Mouse (Mus musculus) cerebellum, postnatal 36 days (tissue): ENCODE data around the gene Dapk1.

ENCODE experiments used
- DNase-seq, 2 experiments: peaks; one replicate each; pipeline ENCODE4 v3.0.0; 2021 to 2022; ENCODE audit warnings: mixed read lengths in 2 of 2

The Dapk1 gene

DNA sequence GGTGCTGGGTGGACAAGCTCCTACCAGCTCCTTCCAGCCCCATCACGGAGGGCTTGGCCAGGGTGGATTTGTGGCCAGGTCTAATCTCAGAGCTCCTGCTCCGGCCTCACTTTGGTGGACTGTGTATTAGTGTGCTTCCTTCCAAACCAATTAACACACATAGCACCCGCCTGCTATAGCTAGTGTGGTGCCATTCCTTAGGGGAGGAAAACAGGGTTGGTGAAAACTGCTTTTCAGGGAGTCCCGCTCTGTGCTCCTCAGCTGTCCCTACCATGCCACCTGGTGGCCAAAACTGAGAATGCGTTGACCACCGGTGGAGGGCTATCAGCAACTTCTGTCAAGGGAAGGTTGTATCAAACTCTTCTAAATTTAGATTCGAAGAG lies 142.3 kb downstream of the Dapk1 start:
- DNase-seq = peak; percentile 77 to 79

GRCm38 (mm10) chr13:60744736-60745135 lies 143.0 kb downstream of the Dapk1 start:
- DNase-seq = no peak

DNA sequence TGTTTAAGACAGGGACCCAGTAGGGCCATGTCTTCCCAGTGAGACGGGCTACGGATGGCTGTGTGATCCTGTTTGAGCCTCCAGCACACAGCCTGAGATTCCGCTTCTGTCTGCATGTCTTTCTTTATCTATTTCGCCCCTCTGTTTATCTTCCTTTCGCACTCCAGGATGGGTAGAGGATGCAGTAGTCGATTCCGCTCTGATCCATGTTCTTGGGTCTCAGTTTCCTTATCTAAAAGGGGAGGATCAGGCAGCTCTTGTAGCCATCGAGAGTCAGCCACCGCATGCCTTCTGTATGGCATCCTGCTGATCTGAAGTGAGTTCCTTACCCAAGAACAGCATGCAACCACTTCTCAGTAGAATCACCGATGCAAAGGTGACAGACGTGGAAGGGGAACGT lies 143.6 kb downstream of the Dapk1 start:
- no peak for DNase-seq

GRCm38 (mm10) chr13:60746271-60746670 lies 144.5 kb downstream of the Dapk1 start:
- peak in 1 of 2 experiments; percentile 17 for DNase-seq

DNA sequence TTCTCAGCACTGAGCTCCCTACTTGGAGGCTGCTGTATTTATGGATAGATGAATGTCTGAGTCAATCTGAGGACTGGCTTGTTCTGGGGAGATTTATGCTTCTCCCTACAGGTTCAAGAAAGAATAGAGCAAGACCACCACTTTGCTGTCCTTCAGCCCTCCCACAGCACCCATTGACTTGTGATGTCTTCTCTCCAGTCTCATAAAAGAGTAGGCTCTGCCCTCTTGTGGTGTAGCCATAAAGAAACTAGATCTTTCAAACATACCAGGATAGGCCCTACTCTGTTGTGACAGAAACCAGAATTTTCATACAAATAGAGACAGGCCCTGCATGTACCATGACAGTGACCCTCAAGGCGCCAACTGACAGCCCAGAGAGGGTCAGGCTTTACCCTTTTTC lies 145.5 kb downstream of the Dapk1 start:
- DNase-seq = no peak

- no peak for DNase-seq
Measured at GRCm38 (mm10) chr13:60748556-60748955, 146.8 kb downstream of the Dapk1 start.

DNA sequence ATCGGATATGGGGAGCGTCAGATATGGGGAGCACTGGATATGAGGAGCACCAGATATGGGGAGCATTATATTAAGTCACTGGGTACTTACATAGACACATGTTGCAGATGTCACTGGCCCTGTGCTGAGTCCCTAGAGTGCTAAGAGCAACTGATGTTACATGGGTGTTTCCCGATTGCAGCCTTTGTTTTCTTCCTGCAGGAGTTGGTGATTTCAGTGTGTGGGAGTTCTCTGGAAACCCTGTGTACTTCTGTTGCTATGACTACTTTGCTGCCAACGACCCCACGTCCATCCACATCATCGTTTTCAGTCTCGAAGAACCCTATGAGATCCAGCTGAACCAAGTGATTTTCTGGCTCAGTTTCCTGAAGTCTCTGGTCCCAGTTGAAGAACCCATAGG lies 149.2 kb downstream of the Dapk1 start:
- no peak for DNase-seq

GRCm38 (mm10) chr13:60753216-60753615 lies 151.5 kb downstream of the Dapk1 start:
- no peak for DNase-seq

DNA sequence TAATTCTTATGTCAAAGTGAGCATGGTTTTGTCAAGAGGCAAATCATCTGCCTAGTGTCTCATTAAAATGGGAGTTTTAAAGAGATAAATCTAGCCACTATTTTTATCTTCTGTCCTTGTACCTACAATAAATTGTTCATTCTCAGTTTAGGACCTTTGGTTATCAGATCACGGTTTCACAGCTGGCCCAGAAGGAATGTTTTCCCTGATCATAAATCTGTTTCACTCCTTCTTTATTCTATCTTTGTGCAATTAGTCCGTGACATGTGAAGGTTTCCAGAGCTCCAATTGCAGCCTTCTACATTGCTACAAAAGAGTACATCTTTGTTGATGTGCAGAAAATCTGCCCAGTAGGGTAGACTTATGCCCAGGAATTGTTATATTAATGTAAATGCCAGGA lies 153.5 kb downstream of the Dapk1 start:
- no peak for DNase-seq

DNA sequence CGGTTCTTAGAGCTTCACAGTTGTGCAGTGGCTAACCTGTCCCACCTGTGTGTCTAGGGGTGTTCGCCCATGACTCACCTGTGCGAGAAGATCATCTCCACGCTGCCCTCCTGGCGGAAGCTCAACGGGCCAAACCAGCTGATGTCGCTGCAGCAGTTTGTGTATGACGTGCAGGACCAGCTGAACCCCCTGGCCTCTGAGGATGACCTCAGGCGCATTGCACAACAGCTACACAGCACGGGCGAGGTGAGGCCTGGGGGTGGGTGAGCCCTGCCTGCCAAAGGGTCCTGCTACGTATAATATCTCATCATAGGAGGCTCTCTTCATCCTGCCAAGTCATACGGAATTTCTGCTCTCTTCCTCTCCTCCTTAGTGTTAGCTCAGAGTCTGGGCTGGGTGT lies 155.5 kb downstream of the Dapk1 start:
- no peak for DNase-seq

DNA sequence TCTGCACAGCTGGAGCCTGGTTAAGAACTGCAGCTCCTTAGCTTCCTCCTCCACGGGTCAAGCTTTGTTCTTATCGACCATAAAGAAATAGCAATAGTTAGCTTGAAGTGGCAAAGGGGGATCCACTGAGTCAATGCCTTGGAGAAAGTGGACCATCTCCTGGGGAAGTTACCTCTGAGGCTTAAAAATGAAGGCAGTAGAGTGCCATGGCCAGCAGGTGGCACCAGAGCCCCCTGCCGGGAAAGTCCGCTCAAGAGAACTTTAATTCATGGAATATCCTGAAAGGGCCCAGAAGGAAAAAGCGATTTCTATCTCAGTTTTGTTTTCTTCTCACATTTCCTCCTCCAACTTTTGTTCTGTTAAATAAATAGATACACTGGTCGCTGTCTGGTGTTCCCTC lies 157.4 kb downstream of the Dapk1 start:
- no peak for DNase-seq

DNA sequence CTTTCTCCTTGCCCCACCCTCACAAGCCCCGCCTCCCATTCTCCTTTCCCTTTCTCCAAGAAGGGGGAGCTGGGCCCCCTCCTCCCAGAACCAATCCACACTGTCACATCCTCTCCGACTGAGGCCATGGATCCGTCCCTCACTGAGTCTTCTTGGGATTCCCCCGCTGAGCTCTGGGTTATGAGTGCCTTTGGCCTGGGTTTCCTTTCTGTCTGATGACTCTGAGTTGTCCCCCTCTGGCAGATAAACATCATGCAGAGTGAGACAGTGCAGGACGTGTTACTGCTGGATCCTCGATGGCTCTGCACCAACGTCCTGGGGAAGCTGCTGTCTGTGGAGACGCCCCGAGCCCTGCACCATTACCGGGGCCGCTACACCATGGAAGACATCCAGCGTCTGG lies 158.6 kb downstream of the Dapk1 start:
- no peak for DNase-seq

DNA sequence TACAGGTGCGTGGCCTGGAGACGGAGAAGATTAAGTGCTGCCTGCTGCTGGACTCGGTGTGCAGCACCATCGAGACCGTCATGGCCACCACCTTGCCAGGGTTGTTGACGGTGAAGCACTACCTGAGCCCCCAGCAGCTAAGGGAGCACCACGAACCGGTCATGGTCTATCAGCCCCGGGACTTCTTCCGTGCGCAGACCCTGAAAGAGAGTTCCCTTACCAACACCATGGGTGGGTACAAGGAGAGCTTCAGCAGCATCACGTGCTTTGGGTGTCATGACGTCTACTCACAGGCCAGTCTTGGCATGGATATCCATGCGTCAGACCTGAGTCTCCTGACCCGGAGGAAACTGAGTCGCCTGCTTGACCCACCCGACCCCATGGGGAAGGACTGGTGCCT lies 159.4 kb downstream of the Dapk1 start:
- DNase-seq = no peak

- no peak for DNase-seq
Measured at GRCm38 (mm10) chr13:60780534-60780933, 178.8 kb downstream of the Dapk1 start.

DNA sequence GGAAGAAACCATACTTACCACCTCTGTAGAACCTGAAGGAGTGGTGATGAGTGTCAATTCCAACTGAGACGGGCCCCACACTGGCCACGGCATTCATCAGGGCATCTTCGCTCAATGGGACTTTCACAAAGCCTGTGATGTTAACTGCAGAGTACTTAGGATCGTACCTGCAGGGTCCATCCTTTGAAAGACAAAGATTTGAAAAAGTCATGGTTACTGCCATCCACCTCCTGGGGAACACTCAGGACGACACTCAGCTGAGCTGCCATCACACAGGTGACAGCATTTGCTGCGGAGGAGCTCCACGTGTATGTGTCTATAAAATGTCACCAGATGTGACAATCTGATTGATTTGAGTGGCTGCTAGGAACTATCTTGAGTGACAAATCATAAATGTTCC lies 181.6 kb downstream of the Dapk1 start:
- DNase-seq = no peak

GRCm38 (mm10) chr13:60786264-60786663 lies 184.5 kb downstream of the Dapk1 start, which contains the start of gene BC051665:
Gene BC051665 (minus strand): TSS chr13:60786364.
- DNase-seq = no peak

- DNase-seq = no peak
Measured at GRCm38 (mm10) chr13:60789466-60789865, 187.7 kb downstream of the Dapk1 start.

- DNase-seq = no peak
Measured at GRCm38 (mm10) chr13:60802749-60803148, 201.0 kb downstream of the Dapk1 start, which contains the start of gene Ctsll3. Gene Ctsll3 (minus strand): TSS chr13:60802849.

DNA sequence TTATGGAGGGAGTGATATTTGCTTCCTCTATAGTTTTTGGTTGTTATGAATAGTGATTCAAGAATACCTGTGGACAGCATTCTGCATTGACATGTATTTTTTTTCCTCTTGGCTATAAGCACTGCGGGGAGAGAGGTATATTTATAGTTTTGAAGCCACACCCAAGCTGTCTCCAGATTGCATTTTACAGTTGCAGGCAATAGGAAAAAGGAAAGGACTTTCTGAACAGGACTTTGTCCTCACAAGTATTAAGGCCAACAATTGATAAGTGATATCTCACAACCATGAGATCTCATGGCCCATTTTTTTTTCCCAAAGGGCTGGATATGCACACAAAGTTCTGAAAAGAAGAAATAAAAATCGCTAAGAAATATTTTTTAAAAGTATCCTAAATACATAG lies 207.9 kb downstream of the Dapk1 start:
- DNase-seq = no peak

DNA sequence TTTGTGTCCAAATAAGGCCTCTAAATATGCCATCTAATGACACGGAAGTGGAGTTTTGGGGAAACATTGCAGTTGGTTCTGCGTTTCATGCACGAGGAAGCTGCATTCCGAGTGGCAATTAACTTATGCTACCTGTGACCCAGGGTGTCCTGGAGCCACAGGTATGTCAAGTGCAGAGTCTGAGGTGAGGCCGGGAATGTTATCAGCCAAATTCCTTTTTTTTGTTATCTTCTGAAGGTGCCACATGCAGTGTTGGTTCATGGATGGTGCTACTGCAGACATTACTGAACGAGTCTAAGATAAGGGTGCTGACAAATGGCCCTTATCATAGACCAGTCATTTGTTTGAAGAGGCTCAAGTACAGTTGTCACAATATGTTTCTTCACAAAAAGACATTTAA lies 211.0 kb downstream of the Dapk1 start:
- no peak for DNase-seq
